Mouse (Mus musculus): ENCODE measurements around the gene Dlg5.

Dlg5 gene

GRCm38 (mm10) chr14:24125069-24125468, 120.7 kb downstream of the Dlg5 start:
- DNase-seq (ENCODE audit: low read depth, low spot score), result no peak

- DNase-seq (ENCODE audit: low read depth, low spot score), result no peak
Measured at GRCm38 (mm10) chr14:24124171-24124570, 121.5 kb downstream of the Dlg5 start.

GRCm38 (mm10) chr14:24106734-24107133, 139.0 kb downstream of the Dlg5 start:
- DNase-seq (ENCODE audit: low read depth, low spot score), result no peak

GRCm38 (mm10) chr14:24098828-24099227, 146.9 kb downstream of the Dlg5 start:
- DNase-seq (ENCODE audit: low read depth, low spot score), result no peak

- DNase-seq (ENCODE audit: low read depth, low spot score), result no peak
Measured at GRCm38 (mm10) chr14:24094656-24095055, 151.1 kb downstream of the Dlg5 start.

GRCm38 (mm10) chr14:24093221-24093620, 152.5 kb downstream of the Dlg5 start:
- DNase-seq (ENCODE audit: low read depth, low spot score), result no peak

- no peak for DNase-seq (ENCODE audit: low read depth, low spot score)
Measured at GRCm38 (mm10) chr14:24092391-24092790, 153.3 kb downstream of the Dlg5 start.

GRCm38 (mm10) chr14:24090790-24091189, 154.9 kb downstream of the Dlg5 start:
- no peak for DNase-seq (ENCODE audit: low read depth, low spot score)

GRCm38 (mm10) chr14:24089181-24089580, 156.5 kb downstream of the Dlg5 start:
- DNase-seq (ENCODE audit: low read depth, low spot score), result no peak

GRCm38 (mm10) chr14:24087430-24087829, 158.3 kb downstream of the Dlg5 start:
- no peak for DNase-seq (ENCODE audit: low read depth, low spot score)

GRCm38 (mm10) chr14:24086481-24086880, 159.2 kb downstream of the Dlg5 start:
- no peak for DNase-seq (ENCODE audit: low read depth, low spot score)

All from CD4-positive, CD25-positive, alpha-beta regulatory T cell, adult 2 months (primary cell).